Mouse (Mus musculus): ENCODE measurements around the gene Fbxl15. TPM values are rescaled to one million over a fixed set of nuclear protein-coding genes. Genes with fewer than 3 reads are reported as not detected.

Gene Fbxl15
- polyA plus RNA-seq, 1 experiment from 2014 or later: 39.1 TPM

DNA sequence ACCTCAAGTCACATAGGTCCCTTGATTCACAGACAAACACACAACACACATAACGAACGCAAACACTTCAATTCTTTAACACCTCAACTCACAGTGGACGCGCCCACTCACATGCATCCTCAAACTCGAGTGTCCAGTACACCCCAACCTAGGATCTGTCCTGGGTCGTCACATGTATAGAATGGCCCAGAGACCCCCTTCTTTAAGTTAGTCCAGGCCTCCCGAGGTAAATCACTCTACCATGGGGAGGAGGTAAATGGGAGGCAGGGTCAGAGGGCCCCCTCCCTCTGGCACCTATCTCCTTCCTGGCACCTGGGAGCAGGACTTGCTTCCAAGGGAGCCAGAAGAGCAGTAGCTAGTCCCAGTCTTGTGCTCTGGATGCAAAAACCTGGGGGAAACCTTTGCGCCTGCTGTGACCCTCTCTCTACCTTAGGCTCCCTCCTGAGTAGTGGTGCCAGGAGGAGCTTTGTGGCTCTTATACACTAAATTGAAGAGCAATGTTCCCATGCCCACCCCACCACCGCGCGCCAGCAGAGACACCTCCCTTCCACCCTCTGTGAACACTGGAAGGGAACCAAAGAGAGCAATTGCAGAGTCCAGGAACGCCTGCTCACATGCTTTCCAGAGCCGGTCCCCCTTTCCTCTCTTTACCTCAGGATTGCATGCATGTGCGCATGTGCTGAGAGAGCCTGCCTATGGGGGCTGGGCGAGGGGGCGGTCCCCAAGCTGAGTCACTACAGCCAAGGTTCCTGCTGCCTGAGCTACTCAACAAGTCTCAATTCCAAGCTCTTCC is 9.2 kb upstream of the Fbxl15 start:
- Histone ChIP-seq H3K27me3 (peaks cover 82% of the 10 kb centered on the region), H3K4me1 (replicated peaks) (peaks cover 73% of the 10 kb centered on the region)

DNA sequence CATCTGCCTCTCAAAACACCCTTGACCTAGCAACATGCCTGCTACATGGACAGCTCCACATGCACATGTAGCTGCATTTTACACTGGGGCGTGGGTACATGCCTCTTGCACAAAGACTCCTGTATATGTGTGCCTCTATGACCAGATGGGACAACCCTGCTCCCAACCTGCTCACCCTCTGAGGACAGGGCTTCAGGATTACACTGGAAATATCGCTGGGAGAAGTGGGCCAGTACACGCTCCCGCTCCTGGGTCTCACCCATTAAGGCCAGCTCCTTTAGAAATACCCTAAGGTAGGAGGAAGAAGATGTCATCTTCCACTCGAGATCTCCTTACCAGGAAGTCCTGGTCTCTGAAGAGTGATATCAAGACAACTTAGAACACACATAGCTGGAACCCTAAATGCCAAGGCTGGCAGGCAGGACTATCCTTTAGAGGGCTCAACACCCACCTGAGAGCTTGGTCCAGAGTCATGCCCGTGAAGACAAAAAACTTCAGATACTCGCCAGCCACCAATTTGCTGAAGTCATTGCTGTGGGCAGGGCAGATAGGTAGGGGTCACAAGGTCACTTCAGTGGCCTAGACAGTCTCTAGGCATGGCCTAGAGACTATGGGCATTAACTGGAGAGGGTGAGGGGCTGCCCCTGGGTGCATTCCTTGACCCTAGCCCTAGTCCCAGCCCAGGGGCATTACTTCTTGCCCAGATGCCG is 7.8 kb upstream of the Fbxl15 start:
- no peak for ATAC-seq (ENCODE audit: low read depth)
- 80% methylated on average over 8 of the region's 8 CpGs for WGBS
- Histone ChIP-seq H3K9me3 (no peaks in the 10 kb centered on the region), H3K4me2 (no peak overlapping the region), H3K4me3 (no peak overlapping the region), H3K27me3 (peaks cover 82% of the 10 kb centered on the region), H3K4me1 (replicated peaks) (peaks cover 87% of the 10 kb centered on the region), H3K27ac (replicated peaks) (0 out of 2 replicates have a peak overlapping the region, but pooled peaks have one; percentile 33), H3K9ac (no peak overlapping the region), H3K36me3 (no peaks in the 10 kb centered on the region)

More for the DNA sequence above, 9.2 kb upstream of the Fbxl15 start:
- Histone ChIP-seq H3K9me3 (no peaks in the 10 kb centered on the region), H3K36me3 (no peaks in the 10 kb centered on the region), H3K4me2 (peak overlapping the region; percentile 66), H3K9ac (peak overlapping the region; percentile 19; the same call in 1 of the 2 replicates), H3K27ac (replicated peaks) (peak overlapping the region; percentile 70; the same call in 1 of the 2 replicates), H3K4me3 (peak overlapping the region; percentile 52)
- no peak for ATAC-seq (ENCODE audit: low read depth)
- WGBS: 9% methylated on average over 16 of the region's 16 CpGs

DNA sequence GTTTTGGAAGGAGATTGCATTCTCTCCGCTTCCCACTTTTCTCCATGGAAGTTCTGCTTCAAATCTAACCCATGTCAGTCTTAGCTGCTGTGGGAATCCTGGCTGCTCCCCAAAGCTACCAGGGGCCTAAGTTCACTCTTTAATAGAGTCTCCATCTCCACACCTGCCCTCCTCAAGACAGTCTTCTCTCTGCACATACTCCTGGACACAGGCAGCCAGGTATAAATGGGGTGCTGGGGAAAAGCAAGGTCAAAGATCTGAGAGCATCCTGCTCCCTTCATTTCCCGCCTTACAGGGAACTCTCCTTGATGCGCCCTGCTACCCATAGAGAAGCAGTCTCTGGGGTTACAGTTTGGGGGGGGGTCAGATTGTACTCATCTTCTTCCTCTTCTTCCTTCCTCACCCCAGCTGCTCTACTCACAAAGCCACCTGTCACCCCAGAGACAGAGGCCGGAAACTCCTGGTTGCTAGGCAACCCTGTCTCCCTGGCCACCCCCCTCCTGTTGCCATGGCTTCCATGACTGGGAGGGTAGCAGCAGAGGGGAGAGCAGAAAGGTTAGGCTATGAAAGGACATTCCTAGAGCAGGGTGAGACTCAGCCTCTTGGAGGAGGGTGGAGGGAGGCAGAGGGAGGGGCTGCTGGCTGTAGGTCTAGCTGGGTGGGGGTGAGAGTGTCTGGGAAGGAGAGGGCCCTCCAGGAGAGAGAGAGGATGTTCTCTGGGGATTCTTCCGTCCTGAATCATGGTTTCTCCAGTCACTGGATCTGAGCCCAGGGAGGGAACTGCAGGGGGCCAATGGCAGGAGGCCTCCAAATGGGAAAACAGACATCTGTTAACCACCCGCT is 6.7 kb upstream of the Fbxl15 start:
- Histone ChIP-seq H3K4me3 (no peak overlapping the region), H3K36me3 (no peaks in the 10 kb centered on the region), H3K4me2 (peak overlapping the region; percentile 43), H3K9me3 (no peaks in the 10 kb centered on the region), H3K9ac (peak overlapping the region; percentile 41), H3K27me3 (peaks cover 79% of the 10 kb centered on the region), H3K4me1 (replicated peaks) (peaks cover 87% of the 10 kb centered on the region), H3K27ac (replicated peaks) (peak overlapping the region; percentile 75)
- 18% methylated on average over 6 of the region's 6 CpGs for WGBS
- ATAC-seq (ENCODE audit: low read depth): peak; percentile 59

DNA sequence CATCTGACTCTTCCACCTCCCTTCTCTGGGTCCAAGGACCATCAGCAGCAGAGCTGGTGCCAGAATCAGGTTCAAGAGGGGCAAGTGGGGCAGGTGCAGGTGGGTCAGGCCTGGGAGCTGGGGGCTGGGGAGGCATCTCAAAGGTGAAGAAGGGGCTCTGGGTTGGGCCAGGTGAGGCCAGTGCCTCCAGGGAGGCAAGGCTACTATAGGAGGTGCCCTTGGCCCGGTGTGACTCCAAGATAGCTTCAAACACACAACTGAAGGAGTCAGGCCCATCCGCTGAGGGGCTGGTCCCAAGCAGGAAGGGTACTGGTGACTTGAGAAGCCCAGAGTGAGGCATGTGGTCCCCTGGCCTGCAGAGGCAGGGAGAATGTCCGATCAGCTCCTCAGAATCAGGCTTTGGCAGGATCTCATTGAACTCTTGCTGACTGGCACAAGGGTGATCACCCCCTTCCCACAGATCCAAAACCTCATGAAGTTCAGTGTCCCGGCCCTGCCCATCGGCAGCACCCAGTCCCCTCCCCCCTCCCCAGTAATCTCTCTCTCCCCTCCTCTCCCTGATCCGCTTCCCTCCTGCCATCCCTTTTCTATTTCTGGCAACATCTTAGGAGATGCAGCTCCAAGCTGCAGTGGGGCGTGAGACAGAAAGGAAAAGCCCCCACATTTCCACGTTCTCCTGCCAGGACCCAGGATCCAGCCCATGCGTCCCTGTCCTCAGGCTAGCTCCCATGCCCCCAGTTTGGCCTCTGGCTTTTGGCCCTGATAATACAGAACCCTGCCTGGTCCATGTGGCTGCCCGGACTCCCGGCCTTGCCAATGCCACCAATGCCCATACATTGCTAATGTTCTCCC is 5.6 kb upstream of the Fbxl15 start:
- H3K27me3 ChIP-seq: peaks cover 69% of the 10 kb centered on the region
- H3K36me3 ChIP-seq: no peaks in the 10 kb centered on the region
- H3K9ac ChIP-seq: peak overlapping the region; percentile 41
- H3K27ac ChIP-seq (replicated peaks): peak overlapping the region; percentile 75
- ATAC-seq (ENCODE audit: low read depth): no peak
- 65% methylated on average over 11 of the region's 11 CpGs for WGBS
- H3K9me3 ChIP-seq: no peaks in the 10 kb centered on the region
- H3K4me2 ChIP-seq: peak overlapping the region; percentile 43
- H3K4me3 ChIP-seq: no peak overlapping the region
- peaks cover 87% of the 10 kb centered on the region for H3K4me1 ChIP-seq (replicated peaks)

DNA sequence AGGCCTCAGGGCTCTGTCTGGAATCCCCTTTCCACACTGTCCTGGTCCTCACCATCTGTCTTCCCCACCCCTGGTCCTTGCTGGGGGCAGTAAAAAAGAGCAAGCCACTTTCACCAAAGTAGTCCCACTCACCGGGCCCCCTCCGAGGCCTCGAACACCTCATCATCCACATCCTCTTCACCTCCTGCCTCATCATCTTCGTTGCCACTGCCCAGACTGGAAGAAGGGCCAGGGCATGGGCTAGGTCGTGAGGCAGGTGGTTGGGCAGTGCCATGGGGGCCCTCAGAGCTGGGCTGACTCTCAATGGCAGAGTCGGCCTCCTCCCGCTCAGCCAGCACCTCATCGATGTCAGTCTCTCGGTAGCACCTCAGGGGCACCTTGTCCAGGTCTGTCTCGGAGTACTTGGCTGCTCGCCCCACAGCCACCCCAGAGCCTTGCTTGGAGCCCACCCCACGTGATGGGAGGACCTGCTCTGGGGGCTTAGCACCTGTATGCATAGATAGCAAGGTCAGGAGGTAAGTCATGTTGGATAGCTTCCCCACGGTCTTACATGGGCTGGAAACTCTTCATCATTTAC is 4.9 kb upstream of the Fbxl15 start:
- Histone ChIP-seq H3K27me3 (peaks cover 62% of the 10 kb centered on the region), H3K27ac (replicated peaks) (no peak overlapping the region), H3K36me3 (no peaks in the 10 kb centered on the region), H3K9me3 (no peaks in the 10 kb centered on the region), H3K4me2 (no peak overlapping the region), H3K9ac (peak overlapping the region; percentile 41), H3K4me1 (replicated peaks) (peaks cover 85% of the 10 kb centered on the region), H3K4me3 (no peak overlapping the region)
- 83% methylated on average over 13 of the region's 13 CpGs for WGBS
- no peak for ATAC-seq (ENCODE audit: low read depth)

DNA sequence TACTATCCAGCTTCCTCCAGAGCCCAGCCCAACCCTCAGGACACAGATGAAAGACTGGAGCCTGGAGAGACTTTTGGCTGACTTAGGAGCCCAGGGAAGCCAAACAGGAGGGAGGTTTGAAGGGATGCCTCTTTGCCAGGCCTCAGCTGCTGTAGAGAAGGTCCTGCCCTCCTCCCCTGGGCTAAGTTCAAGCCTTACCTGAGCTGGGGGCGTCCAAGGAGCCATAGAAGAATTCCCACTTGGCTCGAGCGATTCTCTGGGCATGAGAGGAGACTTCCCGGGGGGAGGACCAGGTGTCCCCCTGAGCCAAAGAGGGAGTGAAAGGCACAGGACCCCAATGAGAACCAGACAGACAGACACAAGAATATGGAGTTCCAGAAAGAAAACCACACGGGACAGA is 4.3 kb upstream of the Fbxl15 start:
- no peaks in the 10 kb centered on the region for H3K9me3 ChIP-seq
- ATAC-seq (ENCODE audit: low read depth): no peak
- H3K4me1 ChIP-seq (replicated peaks): peaks cover 79% of the 10 kb centered on the region
- peak overlapping the region; percentile 43; the same call in 1 of the 2 replicates for H3K9ac ChIP-seq
- no peaks in the 10 kb centered on the region for H3K36me3 ChIP-seq
- 61% methylated on average over 5 of the region's 5 CpGs for WGBS
- H3K27me3 ChIP-seq: peaks cover 55% of the 10 kb centered on the region
- no peak overlapping the region for H3K4me2 ChIP-seq
- no peak overlapping the region for H3K4me3 ChIP-seq
- H3K27ac ChIP-seq (replicated peaks): no peak overlapping the region

DNA sequence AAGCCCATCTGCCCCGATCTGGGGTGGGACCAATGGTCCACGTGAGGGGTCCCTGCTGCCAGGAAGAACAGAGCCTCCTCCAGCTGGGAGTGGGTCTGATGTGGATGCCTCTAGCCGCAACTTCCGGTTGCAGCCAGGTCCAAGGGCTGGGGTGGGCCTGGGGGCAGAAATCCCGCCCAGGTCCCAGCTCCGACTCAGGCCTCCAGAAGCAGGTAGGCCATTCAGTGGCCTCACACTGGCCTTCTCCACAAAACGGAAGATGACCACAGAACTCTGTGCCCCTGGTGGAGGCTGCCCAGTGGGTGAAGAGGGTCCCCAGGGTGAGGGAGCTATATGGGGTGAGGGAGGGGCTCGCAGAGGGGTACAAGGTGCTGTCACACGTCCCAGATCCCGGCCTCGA is 3.6 kb upstream of the Fbxl15 start:
- H3K4me1 ChIP-seq (replicated peaks): peaks cover 79% of the 10 kb centered on the region

DNA sequence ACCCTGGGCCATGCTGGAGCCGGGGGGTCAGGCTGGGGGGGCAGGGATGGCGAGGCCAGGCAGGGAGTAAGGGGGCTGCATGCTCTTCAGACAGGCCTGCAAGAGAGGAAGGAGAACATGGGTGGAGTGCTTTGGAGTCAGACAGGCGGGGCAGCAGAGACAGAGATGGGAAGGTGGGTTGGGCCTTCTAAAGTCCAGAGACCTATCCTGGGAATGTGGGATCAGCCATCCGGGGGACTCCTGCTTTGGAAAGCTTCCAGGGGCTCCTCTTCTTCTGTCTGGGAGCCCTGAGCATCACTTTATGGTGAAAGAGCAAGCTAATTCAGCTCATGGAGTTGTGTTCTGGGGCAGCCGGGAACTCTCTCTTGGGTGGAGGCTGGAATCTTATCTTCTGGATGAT is 3.1 kb upstream of the Fbxl15 start:
- Histone ChIP-seq H3K4me3 (peak overlapping the region; percentile 65), H3K4me2 (peak overlapping the region; percentile 99), H3K9ac (0 out of 2 replicates have a peak overlapping the region, but pooled peaks have one; percentile 80), H3K36me3 (no peaks in the 10 kb centered on the region), H3K9me3 (no peaks in the 10 kb centered on the region), H3K27ac (replicated peaks) (no peak overlapping the region), H3K27me3 (peaks cover 43% of the 10 kb centered on the region), H3K4me1 (replicated peaks) (peaks cover 80% of the 10 kb centered on the region)
- no peak for ATAC-seq (ENCODE audit: low read depth)
- 83% methylated on average over 5 of the region's 5 CpGs for WGBS

More for the DNA sequence above, 3.6 kb upstream of the Fbxl15 start:
- ATAC-seq (ENCODE audit: low read depth): no peak
- WGBS: 74% methylated on average over 11 of the region's 11 CpGs
- Histone ChIP-seq H3K27me3 (peaks cover 49% of the 10 kb centered on the region), H3K9ac (peak overlapping the region; percentile 80; the same call in 1 of the 2 replicates), H3K9me3 (no peaks in the 10 kb centered on the region), H3K27ac (replicated peaks) (no peak overlapping the region), H3K36me3 (no peaks in the 10 kb centered on the region), H3K4me3 (no peak overlapping the region), H3K4me2 (0 out of 2 replicates have a peak overlapping the region, but pooled peaks have one; percentile 16)

DNA sequence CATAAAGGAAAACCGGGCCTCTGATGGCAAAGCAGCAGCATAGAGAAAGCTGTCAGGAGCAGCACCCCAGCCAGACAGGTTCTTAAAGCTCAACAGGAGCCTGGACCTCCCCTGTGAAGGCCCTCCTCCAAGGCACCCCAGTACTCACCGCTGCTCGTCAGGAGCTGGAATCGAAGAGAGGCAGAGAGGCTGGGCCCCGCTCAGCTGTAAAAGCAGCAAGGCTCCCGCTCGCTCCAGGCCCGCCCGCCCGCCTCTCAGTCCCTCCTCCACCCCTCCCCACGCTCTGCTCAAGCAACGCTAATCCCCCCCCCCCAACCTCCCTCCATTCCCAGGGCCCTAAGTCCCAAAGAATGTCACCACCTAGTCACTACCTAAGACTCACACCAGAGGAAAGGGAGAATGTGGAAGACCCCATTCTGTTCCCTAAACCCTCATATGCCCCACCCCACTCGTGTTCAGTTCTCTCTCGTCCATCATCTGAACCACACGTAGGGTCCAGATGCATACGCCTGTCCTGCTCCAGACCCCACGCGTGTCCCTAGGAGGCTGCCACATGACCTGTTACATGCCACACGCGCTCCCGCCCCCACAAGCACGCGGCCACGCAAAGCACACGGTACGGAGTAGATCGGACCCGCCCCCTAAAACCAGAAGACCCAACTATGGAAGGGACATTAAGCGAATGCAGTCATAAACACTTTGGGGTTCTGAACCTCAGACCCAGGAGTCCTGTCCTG is 1.8 kb upstream of the Fbxl15 start:
- Histone ChIP-seq H3K36me3 (peaks cover 12% of the 10 kb centered on the region), H3K4me3 (peak overlapping the region; percentile 65), H3K9me3 (no peaks in the 10 kb centered on the region), H3K4me1 (replicated peaks) (peaks cover 78% of the 10 kb centered on the region), H3K4me2 (peak overlapping the region; percentile 99), H3K27ac (replicated peaks) (peak overlapping the region; percentile 97), H3K9ac (peak overlapping the region; percentile 80), H3K27me3 (peaks cover 35% of the 10 kb centered on the region)
- ATAC-seq (ENCODE audit: low read depth): no peak
- WGBS: 4% methylated on average over 28 of the region's 29 CpGs

DNA sequence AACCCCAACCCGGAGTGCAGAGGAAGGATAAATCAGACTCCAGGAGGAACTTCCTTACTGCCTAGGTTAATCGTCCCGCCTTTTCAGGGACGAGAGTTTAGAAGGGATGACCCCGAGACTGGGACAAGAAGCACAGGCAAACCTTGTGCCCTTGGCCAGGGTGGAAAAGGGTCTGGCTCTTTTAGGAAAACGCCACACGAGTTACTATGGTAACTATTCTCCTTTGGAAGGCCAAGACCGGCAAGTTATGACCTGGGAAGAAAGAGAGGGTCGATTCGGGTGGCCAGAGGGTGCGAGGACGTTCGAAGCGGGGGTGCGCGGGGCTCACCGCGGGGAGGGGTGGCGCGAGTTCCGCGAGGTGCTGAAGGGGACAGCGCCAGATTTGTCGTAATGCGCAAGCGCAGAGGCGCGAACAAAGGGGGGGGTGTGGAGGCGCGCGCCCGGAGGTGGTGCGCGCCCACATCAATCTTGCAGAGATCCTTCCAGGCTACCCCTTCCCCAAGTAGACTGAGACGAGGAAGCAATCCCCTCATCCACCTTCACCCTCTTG is 1.2 kb upstream of the Fbxl15 start, which contains the start of gene Psd:
Gene Psd (minus strand): TSS at position 401 of the 550 bp plus-strand sequence.
- Histone ChIP-seq H3K36me3 (peaks cover 18% of the 10 kb centered on the region), H3K4me1 (replicated peaks) (peaks cover 71% of the 10 kb centered on the region), H3K9me3 (no peaks in the 10 kb centered on the region), H3K4me3 (peak within 1 kb of the TSS; percentile 65), H3K27ac (replicated peaks) (peak within 1 kb of the TSS; percentile 97), H3K27me3 (peaks cover 35% of the 10 kb centered on the region), H3K4me2 (peak within 1 kb of the TSS; percentile 99), H3K9ac (peak within 1 kb of the TSS; percentile 80)
- no peak for ATAC-seq (ENCODE audit: low read depth)
- WGBS: 1% methylated on average over 34 of the region's 35 CpGs

Measured in neural tube, embryonic 13.5 days (tissue).